Mouse (Mus musculus): ENCODE data around the gene Lyst.

DNA sequence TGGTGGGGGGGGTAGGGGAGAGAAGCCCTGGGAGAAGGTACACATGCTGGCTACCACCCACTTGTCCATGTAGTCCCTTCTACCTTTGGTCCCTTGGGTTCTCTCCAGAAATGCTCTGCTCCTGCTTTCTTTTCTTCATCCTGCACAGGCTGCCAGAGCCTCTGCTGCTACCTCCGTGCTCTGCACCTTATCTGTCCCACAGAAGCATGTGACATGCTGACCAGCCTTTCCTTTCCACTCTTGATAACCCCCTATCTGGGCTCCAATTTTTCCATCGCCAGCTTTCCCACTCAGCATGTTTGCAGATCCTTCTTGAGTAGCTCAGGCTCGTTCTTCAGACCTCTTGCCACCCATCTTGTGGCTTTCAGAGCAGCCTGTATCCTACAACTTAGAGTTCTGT lies 133.1 kb downstream of the Lyst start:
- TF ChIP-seq CTCF (conservative IDR thresholded peaks at IDR 0.05; ENCODE audit: insufficient read depth, insufficient read length, low read depth, low read length) (no peak), POLR2A (IDR thresholded peaks at IDR 0.05; ENCODE audit: low read depth, low read length) (no peak)

All from kidney, adult 2 months (tissue).